Mouse (Mus musculus): ENCODE data around the gene H2-Aa. TPM values are rescaled to one million over a fixed set of nuclear protein-coding genes. Genes with fewer than 3 reads are reported as not detected.

Gene H2-Aa
- total RNA-seq, 2 experiments from 2014 or later: 0.66 to 1.2 TPM

DNA sequence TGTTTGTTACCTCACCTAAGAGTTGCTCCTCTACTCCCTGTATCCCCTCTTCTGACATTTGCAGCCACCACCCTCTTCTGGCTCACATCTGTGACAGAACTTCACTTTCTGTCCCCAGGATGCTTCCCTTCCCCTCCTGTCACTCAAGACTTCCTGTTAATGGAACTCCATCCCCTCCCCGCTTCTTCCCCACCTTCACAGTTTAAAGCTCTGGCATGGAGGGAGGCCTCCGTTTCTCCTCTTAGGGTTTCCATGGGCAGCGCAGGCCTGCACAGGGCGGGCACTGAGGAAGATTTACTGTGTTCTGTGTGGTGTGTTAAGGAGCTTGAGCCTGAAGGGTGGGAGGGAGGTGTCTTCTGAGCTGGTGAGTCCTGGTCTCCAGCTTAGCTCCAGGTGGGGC is 20.5 kb upstream of the H2-Aa start:
- DNase-seq (ENCODE audit: low spot score in 2 of 2): no peak
- Histone ChIP-seq H3K4me3 (no peak overlapping the region), H3K27ac (no peak overlapping the region)
- no peak for TF ChIP-seq CTCF (conservative IDR thresholded peaks at IDR 0.05)

DNA sequence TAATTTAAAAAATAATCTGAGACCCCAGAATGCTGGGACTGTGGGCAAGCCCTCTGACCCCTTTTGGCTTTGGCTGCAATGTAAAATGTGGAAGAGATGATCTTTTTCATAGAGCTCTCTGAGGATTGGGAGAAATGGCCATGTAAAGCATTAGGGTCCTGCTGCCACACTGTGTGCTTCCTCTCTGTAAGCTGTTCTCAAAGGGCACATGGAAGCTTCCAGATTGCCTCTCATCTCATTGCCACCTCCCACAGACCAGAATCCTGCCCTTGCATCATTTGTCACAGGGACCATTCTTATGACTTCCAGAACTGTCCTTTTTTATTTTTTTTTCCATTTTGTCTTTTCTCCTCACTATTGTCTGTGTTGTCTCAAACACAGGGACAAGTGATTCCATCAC is 19.6 kb upstream of the H2-Aa start:
- no peak for TF ChIP-seq CTCF (conservative IDR thresholded peaks at IDR 0.05)
- no peak overlapping the region for H3K27ac ChIP-seq
- H3K4me3 ChIP-seq: no peak overlapping the region
- DNase-seq (ENCODE audit: low spot score in 2 of 2): no peak

DNA sequence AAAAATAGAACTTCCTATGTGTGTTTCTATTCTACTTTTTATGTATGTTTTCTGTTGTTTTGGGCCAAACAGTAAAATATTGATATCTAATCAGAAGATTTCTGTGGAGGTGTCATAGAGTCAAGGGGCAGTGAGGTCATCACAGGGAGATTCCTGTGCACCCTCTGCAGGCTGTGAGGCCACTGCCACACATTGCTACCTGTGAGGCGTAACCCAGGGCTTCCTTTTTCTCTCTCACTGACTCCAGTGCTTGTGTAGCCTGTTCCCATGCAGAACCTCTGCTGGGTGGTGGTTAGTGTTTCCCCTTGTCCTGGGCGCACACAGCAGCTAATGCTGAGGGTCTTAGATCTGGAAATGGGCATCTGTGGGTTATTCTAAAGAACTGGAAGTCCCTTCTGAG is 18.8 kb upstream of the H2-Aa start:
- Histone ChIP-seq H3K4me3 (no peak overlapping the region), H3K27ac (no peak overlapping the region)
- TF ChIP-seq CTCF (conservative IDR thresholded peaks at IDR 0.05): no peak
- no peak for DNase-seq (ENCODE audit: low spot score in 2 of 2)

DNA sequence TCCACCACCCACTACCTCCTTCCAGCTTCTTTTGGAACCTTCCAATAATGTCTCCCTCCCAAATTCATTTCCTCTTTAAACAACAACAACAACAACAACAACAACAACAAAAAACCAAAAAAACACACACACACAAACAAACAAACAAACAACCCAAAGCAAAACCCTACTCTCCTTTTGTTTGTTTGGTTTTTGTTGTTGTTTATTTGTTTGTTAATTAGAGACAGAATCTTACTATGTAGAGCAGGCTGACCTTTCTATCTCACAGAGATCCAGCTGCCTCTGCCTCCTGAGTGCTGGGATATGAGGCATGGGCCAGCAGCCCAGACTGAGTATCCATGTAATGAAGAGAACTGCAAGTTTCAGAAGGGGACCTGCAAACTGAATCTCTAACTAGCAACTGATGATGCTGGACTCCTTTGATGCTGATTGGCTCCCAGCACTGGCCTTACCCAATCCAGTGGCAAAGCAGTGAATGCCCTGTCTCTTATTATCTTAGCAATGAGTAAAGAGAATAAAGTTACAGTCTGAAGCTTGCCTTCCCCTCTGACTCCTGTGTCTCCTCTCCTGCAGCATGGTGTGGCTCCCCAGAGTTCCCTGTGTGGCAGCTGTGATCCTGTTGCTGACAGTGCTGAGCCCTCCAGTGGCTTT is 17.9 kb upstream of the H2-Aa start, which contains the start of gene H2-Eb1:
TSS of gene H2-Eb1 (plus strand) at position 488 of the 651 bp plus-strand sequence.
- no peak within 1 kb of the TSS for H3K4me3 ChIP-seq
- TF ChIP-seq CTCF (conservative IDR thresholded peaks at IDR 0.05): no peak
- no peak within 1 kb of the TSS for H3K27ac ChIP-seq
- peak; percentile 86 to 91 for DNase-seq (ENCODE audit: low spot score in 2 of 2)

DNA sequence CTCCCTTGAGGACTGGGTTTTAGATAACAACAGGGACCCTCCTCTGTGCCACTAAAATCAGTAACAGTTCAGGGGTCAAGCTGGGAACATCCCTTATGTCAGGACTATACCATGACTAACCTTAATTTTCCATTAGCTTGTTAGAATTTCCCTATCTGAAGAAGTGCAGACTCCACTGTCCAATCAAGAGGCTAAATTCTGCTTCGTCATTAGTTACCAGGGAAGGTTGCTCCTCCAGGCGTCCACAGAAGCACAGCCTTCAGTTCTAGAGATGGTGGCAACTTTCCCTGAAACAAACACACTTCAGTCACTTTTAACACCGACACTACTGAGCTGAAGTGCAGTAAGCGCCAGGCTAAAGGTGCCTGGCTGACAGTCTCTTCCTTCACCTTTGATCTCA is 17.1 kb upstream of the H2-Aa start:
- DNase-seq (ENCODE audit: low spot score in 2 of 2): peak; percentile 76 to 82
- no peak overlapping the region for H3K4me3 ChIP-seq
- no peak overlapping the region for H3K27ac ChIP-seq
- TF ChIP-seq CTCF (conservative IDR thresholded peaks at IDR 0.05): no peak

DNA sequence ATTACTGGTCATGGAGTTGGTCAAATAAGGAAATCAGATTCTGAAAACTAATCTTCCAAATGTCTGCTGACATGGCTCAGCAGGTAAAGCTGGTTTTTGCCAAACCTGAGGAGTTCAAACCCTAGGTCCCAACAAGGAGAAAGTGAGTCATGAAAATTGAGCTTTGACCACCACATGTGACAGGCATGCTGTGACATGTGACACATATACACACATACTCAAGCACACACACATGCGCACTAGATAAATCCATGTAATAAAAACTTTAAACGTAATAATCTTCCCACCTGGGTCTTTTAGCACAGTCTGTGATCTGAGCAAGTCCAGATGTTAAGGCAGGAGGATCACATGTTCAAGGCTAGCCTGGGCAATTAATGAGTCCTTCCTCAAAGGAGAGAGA is 16.2 kb upstream of the H2-Aa start:
- no peak for DNase-seq (ENCODE audit: low spot score in 2 of 2)
- no peak for TF ChIP-seq CTCF (conservative IDR thresholded peaks at IDR 0.05)
- Histone ChIP-seq H3K4me3 (no peak overlapping the region), H3K27ac (no peak overlapping the region)

DNA sequence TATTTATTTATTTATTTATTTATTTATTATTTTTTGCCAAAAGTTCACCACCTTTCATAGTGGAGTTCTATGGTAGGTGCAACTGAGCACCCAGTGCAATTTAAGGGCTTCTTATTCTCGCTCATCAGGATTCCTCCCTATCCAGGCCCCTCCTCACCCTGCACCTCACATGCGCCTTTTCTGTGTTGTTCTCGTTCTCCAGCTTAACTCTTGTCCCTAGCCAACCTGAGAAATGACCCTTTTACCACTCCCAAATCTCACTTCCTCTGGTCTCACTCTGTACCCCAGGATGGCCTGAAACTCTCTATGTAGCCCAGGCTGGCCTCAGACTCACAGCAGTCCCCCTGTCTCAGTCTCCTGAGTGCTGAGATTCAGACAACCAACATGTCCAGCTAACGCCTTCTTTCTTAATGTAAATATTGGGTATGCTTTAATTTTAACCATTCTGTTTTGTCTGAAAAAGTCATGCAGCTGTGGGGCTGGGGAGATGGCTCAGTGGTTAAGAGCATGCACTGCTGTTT is 14.1 kb upstream of the H2-Aa start:
- DNase-seq (ENCODE audit: low spot score in 2 of 2): no peak
- no peak for TF ChIP-seq CTCF (conservative IDR thresholded peaks at IDR 0.05)
- Histone ChIP-seq H3K27ac (no peak overlapping the region), H3K4me3 (no peak overlapping the region)

DNA sequence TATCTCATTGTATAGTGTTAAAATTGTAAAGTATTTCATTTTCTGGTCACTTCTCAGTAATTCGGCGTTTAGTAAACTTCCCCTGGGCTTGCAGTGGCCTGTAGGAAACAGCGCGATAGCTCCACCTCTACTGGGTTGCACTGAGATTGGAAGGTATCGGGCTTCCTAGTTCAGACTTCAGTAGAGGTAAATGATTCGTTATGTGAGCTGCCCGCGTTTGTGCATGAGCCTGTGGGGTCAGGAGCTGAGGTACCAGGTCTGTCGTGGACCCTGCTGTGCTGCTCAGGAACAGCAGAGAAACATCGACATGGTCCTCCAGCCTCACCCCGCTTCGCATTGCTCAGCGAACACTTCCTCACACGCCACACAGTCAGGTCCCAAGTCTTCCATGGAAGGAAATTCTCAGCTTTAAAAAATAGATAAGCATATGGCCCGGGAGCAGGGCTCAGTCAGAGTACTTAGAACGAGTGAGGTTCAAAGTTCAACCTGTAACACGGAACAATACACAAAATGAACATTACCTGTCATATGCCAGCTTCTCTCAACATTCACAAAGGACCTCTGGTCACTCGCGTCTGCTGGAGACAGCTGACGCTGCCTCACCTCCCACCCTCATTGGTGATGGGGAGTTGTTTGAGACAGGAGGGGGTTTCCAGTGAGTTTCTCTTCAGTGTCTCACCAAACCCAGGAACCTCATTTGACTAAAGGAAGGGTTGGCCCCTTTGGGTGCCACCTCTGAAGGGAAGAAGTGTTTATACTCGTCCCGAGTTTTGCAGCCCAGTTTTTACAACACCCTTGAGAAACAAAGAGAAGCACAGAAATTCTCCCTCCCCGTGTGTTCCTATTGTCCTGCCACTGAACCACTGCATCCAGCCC is 13.3 kb upstream of the H2-Aa start:
- TF ChIP-seq CTCF (conservative IDR thresholded peaks at IDR 0.05): no peak
- no peak for DNase-seq (ENCODE audit: low spot score in 2 of 2)
- no peak overlapping the region for H3K27ac ChIP-seq
- H3K4me3 ChIP-seq: no peak overlapping the region

DNA sequence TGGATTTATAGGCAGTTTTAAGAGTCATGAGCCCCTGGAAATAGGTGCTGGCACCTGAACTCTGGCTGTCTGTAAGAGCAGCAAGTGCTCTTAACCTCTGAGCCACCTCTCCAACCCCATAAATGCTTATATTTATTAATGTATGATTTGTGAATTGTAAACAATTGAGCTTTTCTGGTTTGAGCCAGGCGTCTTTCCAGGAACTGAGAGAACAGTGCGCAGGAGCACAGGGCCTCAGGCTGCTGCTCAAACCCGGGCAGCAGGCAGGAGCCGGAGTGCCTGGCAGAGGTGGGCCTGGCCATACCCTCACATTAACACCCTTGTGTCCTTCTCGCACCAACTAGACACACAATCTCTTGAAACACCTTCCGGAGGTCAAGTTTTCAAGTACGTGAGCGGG is 12.4 kb upstream of the H2-Aa start:
- H3K27ac ChIP-seq: no peak overlapping the region
- DNase-seq (ENCODE audit: low spot score in 2 of 2): no peak
- H3K4me3 ChIP-seq: no peak overlapping the region
- TF ChIP-seq CTCF (conservative IDR thresholded peaks at IDR 0.05): no peak

DNA sequence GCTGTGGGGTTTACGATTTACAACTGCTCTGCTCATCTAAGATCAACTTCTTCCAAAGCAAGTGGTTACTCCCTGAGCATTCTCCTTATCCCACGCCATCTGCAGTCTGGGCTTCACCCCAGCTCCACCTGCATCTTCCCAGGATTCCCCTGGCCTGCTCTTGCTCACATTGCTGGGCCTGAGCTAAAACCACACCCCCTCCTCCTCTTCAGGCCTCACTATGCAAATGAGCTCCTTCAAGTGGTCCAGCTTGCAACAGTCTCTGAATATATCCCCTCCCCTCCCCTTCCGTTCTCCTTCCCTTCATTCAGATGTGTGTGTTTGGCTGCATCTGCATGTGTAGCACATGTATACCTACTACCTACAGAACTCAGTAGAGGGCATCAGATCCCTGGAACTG is 11.7 kb upstream of the H2-Aa start:
- Histone ChIP-seq H3K27ac (no peak overlapping the region), H3K4me3 (no peak overlapping the region)
- no peak for TF ChIP-seq CTCF (conservative IDR thresholded peaks at IDR 0.05)
- no peak for DNase-seq (ENCODE audit: low spot score in 2 of 2)

DNA sequence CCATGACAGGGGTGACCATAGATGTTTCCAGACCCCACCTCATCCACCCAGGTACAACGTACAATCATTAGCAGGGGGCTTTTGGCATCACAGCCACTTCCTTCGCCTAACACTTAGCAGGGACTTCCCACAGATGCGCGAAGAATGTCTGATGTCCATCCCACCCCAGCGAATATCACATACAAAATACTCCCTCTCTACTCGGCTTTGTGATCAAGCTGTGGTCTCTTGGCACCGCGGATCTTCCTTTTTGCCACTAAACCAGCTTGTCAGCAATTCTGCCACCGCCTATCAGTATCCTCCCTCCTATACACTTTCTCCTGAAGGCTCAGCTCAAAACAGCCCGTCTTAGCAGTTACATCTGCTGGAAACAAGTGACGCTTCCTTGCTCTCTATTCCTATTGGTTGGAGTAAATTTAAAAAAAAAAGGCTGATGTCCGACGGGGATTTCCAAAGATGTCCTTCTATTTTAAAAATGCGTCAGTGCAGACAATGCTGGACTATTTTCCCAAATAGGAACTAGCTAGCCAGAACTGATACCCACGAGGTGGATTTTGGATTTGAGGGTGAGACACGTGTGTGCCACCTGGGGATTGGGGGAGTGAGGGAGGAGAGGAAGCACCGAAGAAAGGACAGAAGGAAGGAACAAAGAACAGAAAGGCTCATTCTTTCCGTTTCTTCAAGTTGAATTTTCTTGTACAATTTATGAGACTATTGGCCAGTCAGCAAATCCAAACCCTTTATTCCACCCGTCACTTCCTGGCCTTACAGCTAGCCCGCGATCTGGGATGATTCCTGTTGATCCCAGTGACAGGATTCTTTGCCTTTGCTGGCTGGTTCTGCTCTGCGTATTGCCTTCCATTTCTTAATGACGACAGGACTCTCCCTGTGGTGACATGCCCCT is 8.5 kb upstream of the H2-Aa start:
- peak; percentile 66 to 71 for DNase-seq (ENCODE audit: low spot score in 2 of 2)
- Histone ChIP-seq H3K27ac (no peak overlapping the region), H3K4me3 (peak overlapping the region; percentile 32; the same call in 1 of the 2 replicates)
- no peak for TF ChIP-seq CTCF (conservative IDR thresholded peaks at IDR 0.05)

DNA sequence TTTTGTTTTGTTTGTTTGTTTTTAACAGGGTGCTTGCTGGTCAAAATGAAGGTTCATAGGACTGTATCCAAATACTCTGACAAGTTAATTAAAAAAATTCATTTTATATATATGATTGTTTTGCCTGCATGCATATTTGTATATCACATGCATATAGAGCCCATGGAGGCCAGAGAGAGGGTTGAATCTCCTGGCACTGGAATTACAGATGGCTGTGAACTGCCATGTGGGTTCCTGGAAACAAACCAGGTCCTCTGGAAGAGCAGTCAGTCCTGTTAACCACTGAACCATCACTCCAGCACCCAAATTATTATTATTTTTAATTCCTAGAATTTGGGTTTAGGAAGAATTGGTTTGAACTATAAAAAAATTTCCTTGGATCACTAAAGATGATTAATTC is 7.7 kb upstream of the H2-Aa start:
- no peak for DNase-seq (ENCODE audit: low spot score in 2 of 2)
- Histone ChIP-seq H3K27ac (no peak overlapping the region), H3K4me3 (no peak overlapping the region)
- TF ChIP-seq CTCF (conservative IDR thresholded peaks at IDR 0.05): no peak

DNA sequence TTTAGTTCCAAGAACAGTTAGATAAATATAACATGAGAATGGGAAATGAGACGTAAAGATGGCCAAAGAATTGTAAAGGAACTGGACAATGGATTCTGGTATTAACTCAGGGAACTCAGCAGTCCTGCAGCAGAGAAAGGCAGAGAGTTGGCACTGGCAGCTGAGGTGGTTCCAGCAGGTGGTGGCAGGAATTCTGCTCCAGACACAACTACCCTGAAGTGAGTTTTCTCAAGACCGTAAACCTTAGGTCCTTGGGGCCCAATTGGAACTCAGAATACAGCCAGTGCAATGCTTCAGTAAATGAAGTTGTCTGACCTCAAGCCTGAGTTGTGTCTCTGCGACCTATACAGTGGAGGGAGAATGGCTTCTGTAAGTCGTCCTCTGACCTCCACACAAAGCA is 6.6 kb upstream of the H2-Aa start:
- DNase-seq (ENCODE audit: low spot score in 2 of 2): no peak
- Histone ChIP-seq H3K4me3 (no peak overlapping the region), H3K27ac (no peak overlapping the region)
- no peak for TF ChIP-seq CTCF (conservative IDR thresholded peaks at IDR 0.05)
